Mouse (Mus musculus) kidney, postnatal 4 days (tissue): ENCODE measurements at regions not wholly inside any gene's neighbourhood (a gene's known extent, or its start where the extent isn't known, plus 50 kb on each side); places are given as distances from the start of the nearest gene placed in this dataset.

Experiments used
- DNase-seq, 2 experiments: peaks; one replicate each; pipeline ENCODE4 v3.0.0; 2021; ENCODE audit warnings: mixed read lengths in 2 of 2

- DNase-seq: peak; percentile 78 to 83
These were observed 135.6 kb downstream of the 2410131K14Rik start for GRCm38 (mm10) chr5:118380422-118381293.

GRCm38 (mm10) chr5:118381294-118381675, 136.3 kb downstream of the 2410131K14Rik start:
- DNase-seq: peak; percentile 88

- DNase-seq: peak; percentile 52 to 61
These were observed 141.1 kb downstream of the 2410131K14Rik start for GRCm38 (mm10) chr5:118386126-118386525.

DNA sequence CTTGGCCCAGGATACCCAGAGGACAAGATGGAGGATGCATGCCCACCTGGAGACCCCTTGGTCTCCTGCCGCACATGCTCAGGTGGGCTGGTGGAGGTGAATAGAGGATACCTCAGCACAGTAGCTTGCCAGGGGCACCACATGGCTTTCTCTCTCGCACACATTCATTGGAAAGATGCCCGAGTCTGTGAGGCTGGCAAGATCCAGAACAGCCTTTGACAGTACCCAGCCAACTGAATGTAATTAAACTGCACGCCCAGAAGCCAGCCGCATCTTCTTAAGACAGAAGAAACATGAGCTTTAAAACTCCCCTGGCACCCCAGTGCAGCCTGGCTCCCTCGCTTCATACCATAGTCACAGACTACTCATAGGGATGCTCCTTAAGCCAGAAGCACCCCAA, 143.4 kb downstream of the 2410131K14Rik start:
- no peak for DNase-seq

- DNase-seq: no peak
These were observed 145.8 kb downstream of the 2410131K14Rik start for GRCm38 (mm10) chr5:118390691-118391373.

GRCm38 (mm10) chr5:118392932-118393487, 148.0 kb downstream of the 2410131K14Rik start:
- DNase-seq: no peak

GRCm38 (mm10) chr5:118394051-118394450, 149.0 kb downstream of the 2410131K14Rik start:
- no peak for DNase-seq

DNA sequence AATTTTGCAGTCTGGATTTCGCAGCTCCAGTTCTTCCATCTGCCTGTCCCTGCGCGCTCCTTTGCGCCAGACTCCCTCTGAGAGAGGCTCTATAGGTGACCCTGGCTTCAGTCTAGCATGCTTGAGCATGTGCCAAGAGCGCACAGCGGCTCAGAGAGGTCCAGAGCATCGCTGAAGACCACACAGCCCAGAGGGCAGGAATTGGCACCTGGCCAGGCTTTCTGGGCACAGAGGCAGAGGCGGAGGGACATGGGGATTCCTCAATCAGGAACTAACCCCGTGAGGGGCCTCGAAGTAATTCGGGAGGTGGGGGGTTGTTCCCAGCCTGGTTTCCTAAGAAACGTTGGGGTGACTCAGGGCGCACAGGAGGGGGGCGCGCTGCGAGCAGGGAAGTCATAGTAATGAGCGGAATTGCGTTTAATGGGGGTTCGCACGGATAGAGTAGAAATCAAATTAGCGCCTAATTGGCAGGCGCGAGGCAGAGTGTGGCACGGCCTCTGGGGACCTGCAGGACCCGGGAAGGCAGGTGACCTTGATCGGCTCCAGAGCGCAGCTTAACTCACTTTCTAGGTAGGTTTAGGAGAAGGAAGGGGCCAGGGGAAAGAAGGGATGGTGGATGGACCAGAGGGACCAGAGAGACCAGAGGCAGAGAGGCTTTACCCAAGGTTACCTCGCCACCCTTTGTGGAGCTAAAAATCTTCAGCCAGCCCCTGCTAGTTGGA, 151.1 kb downstream of the 2410131K14Rik start:
- peak; percentile 48 to 58 for DNase-seq

GRCm38 (mm10) chr5:118400926-118401325, 155.9 kb downstream of the 2410131K14Rik start:
- no peak for DNase-seq

DNA sequence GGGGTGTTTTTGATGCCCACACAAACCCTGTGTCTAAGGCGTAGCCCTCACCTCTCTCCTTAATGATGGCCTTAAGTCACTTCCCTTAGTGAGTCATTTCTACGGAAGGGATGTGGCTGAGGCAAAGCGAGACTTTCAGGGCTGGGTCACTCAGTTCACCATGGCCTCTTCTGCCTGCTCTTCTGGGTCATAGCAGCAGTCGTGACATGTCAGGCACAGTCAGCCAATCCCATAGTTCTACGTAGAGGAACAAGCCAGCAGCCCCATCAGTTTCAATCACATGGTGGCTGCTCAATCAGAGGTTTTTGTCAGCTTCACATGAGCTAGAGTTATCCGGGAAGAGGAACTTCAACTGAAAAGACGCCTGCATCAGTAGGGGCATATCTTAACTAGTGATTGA, 156.1 kb upstream of the Med13l start:
- no peak for DNase-seq

DNA sequence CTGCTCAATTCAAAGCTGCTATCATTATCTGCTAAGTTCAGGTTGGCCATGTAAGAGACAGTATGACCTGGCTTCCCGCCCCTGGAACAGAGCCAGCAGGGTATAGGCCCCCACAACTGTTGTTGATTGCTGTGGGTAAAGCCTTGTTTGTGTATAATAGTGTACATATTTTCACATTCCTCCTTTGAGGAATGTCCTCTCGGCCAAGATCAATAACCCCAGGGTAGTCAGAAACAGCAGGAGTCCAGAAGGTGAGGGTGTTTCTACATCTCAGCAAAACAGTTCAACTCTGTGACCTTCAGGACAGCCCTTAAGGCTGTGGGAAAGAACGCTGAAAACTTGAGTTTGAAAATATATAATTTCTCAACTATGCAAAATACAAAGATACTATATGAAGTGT, 155.1 kb upstream of the Med13l start:
- no peak for DNase-seq

GRCm38 (mm10) chr5:118407451-118407850, 153.0 kb upstream of the Med13l start:
- DNase-seq: no peak

DNA sequence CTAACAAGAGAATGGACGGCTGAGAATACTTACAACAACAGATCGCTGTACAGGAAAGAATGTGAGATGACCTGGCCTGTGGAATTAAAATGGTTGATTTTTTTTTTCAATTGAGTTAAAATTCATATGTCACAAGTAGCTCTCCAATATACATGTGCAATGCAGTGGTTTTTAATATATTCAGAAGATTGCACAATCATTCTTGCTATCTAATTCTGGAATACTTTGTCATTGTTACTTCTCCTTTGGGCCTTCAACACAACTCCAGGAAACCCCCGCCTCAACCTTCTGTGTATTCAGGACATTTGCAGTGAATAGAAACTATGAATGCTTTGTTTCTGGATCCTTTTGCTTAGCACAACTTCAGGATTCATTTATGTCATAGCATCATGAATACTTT, 152.5 kb upstream of the Med13l start:
- no peak for DNase-seq

- no peak for DNase-seq
These were observed 151.7 kb upstream of the Med13l start for GRCm38 (mm10) chr5:118408826-118409225.

DNA sequence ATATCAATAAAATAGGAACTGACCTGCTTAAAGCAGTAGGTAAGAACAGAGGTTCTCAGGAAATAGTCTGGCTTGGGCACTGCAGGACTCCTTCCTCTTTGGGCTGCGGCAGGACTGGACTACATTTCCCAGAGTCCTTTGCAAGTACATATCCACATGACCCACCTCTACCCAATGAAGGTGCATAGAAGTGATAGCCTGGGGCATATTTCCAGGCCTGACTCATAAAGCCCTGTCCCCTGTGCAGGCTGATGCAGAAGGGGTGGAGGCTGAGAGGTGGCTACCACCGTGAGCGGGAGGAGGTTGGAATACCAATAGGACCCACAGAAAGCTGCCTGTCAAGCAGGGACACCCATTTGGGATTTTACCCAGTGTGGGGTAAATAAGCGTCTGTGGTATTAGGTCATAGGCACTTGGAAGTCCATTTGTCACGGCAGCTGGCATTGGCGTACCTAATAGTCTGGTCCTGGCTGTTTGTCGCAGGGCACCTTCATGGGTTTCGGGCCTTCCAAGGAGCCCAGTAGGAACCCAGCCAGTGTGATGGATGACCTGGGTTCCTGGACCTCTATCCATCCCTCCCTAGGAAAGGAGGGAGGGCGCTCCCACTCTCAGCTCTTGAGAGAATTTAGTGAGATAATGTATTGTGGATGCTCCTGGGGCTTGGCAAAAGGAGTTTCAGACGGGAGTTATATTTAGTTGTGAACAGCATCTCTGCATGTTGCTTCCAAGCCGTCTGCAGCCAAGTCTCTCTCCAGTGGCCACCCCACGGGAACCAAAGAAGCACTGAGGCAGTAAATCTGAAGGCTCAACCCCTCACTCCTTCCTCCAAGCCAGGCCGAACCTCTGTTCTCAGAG, 146.8 kb upstream of the Med13l start:
- DNase-seq: peak; percentile 33 to 59

- no peak for DNase-seq
These were observed 141.0 kb upstream of the Med13l start for GRCm38 (mm10) chr5:118419344-118420037.

- peak in 1 of 2 experiments; percentile 36 for DNase-seq
These were observed 138.3 kb upstream of the Med13l start for GRCm38 (mm10) chr5:118421884-118422821.

DNA sequence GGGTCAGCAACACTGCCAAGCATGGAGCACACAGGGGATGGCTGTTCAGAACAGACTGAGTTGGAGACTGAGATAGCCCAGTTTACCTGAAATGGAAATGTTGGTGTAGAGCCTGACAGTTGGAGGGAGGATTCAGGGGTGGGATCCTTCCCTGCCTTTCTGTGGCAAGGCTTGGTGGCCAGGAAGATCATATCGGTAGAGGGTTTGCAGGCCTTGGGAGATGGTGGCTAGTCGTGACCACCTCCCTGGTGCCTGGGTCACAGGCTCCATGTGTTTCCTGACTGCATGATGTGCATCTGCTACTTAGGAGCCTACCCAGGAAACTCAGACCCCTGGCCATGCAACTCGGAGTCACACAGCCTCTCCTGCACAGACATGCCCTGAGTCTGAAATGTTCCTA, 136.3 kb upstream of the Med13l start:
- DNase-seq: no peak

DNA sequence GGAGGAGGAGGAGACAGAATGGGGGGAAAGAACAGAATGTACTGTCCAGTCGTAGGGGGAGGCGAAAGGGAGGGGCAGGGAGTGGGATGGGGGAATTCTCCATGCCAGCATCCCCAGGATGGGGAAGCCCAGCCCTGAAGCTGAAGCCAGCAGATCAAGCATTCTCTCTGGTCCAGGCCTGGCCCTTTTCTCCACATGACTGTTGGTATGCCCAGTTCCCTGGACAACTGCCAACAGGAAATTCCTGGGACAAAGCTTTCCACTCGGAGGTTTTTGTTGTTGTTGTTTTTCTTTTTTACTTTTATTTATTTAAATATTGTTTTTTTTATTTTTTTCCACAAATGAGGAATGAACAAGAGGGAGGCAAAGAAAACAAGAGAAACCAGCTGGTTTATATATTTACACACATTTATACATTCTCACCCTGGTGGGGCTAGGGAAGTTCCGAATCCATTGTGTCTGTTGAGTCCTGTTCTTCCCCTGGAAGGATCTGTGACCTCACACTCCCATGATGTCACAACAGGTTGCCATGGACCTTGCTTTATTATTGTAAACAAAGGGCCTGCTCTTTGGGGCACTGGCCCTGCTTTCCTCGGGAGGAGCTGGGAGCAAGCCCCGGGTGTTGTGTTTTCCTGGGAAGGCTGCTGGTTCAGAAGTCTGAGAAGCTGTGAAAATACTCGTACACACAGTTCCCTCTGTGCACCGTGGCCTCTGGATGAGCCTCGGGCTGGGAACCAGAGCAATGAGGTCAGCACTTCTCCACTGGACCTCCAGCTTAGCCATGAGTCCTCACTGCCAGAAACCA, 135.5 kb upstream of the Med13l start:
- peak; percentile 76 to 84 for DNase-seq
